Mouse (Mus musculus): ENCODE measurements at regions not wholly inside any gene's neighbourhood (a gene's known extent, or its start where the extent isn't known, plus 50 kb on each side); places are given as distances from the start of the nearest gene placed in this dataset.
"Not testable (repeated sequence)": the region's sequence is repeated elsewhere in the genome, so short reads cannot be mapped to it uniquely, and the experiment has no call there.

- DNase-seq (ENCODE audit: low read depth, low spot score), result no peak
These were observed 742.1 kb upstream of the Marcks start for GRCm38 (mm10) chr10:37880841-37881240.

- DNase-seq (ENCODE audit: low read depth, low spot score), result no peak
These were observed 735.2 kb upstream of the Marcks start for GRCm38 (mm10) chr10:37873925-37874324.

GRCm38 (mm10) chr10:37861001-37861400 is 722.3 kb upstream of the Marcks start:
- no peak for DNase-seq (ENCODE audit: low read depth, low spot score)

GRCm38 (mm10) chr10:37849291-37849846 is 710.6 kb upstream of the Marcks start:
- DNase-seq (ENCODE audit: low read depth, low spot score), result no peak

- no peak for DNase-seq (ENCODE audit: low read depth, low spot score)
These were observed 704.1 kb upstream of the Marcks start for GRCm38 (mm10) chr10:37842820-37843219.

GRCm38 (mm10) chr10:37841842-37842241 is 703.1 kb upstream of the Marcks start:
- no peak for DNase-seq (ENCODE audit: low read depth, low spot score)

GRCm38 (mm10) chr10:37837721-37838120 is 699.0 kb upstream of the Marcks start:
- DNase-seq (ENCODE audit: low read depth, low spot score), result no peak

GRCm38 (mm10) chr10:37813026-37813425 is 674.3 kb upstream of the Marcks start:
- DNase-seq (ENCODE audit: low read depth, low spot score), result no peak

GRCm38 (mm10) chr10:37812405-37812851 is 673.7 kb upstream of the Marcks start:
- DNase-seq (ENCODE audit: low read depth, low spot score), result no peak

GRCm38 (mm10) chr10:37811789-37812188 is 673.1 kb upstream of the Marcks start:
- no peak for DNase-seq (ENCODE audit: low read depth, low spot score)

GRCm38 (mm10) chr10:37803225-37803805 is 664.6 kb upstream of the Marcks start:
- no peak for DNase-seq (ENCODE audit: low read depth, low spot score)

GRCm38 (mm10) chr10:37799397-37799796 is 660.7 kb upstream of the Marcks start:
- DNase-seq (ENCODE audit: low read depth, low spot score), result no peak

- DNase-seq (ENCODE audit: low read depth, low spot score), result no peak
These were observed 659.6 kb upstream of the Marcks start for GRCm38 (mm10) chr10:37798285-37798684.

GRCm38 (mm10) chr10:37797701-37798100 is 659.0 kb upstream of the Marcks start:
- no peak for DNase-seq (ENCODE audit: low read depth, low spot score)

GRCm38 (mm10) chr10:37792878-37793277 is 654.2 kb upstream of the Marcks start:
- DNase-seq (ENCODE audit: low read depth, low spot score), result no peak

GRCm38 (mm10) chr10:37788049-37788448 is 649.3 kb upstream of the Marcks start:
- DNase-seq (ENCODE audit: low read depth, low spot score), result no peak

- no peak for DNase-seq (ENCODE audit: low read depth, low spot score)
These were observed 640.9 kb upstream of the Marcks start for GRCm38 (mm10) chr10:37779383-37780302.

GRCm38 (mm10) chr10:37760542-37761367 is 622.0 kb upstream of the Marcks start:
- DNase-seq (ENCODE audit: low read depth, low spot score), result no peak

GRCm38 (mm10) chr10:37741581-37741980 is 602.9 kb upstream of the Marcks start:
- no peak for DNase-seq (ENCODE audit: low read depth, low spot score)

GRCm38 (mm10) chr10:37739024-37739423 is 600.3 kb upstream of the Marcks start:
- no peak for DNase-seq (ENCODE audit: low read depth, low spot score)

GRCm38 (mm10) chr10:37725609-37726008 is 586.9 kb upstream of the Marcks start:
- no peak for DNase-seq (ENCODE audit: low read depth, low spot score)

GRCm38 (mm10) chr10:37724994-37725393 is 586.3 kb upstream of the Marcks start:
- not testable (repeated sequence) for DNase-seq (ENCODE audit: low read depth, low spot score)
